Mouse (Mus musculus): ENCODE data around the gene E130308A19Rik.

Gene E130308A19Rik

DNA sequence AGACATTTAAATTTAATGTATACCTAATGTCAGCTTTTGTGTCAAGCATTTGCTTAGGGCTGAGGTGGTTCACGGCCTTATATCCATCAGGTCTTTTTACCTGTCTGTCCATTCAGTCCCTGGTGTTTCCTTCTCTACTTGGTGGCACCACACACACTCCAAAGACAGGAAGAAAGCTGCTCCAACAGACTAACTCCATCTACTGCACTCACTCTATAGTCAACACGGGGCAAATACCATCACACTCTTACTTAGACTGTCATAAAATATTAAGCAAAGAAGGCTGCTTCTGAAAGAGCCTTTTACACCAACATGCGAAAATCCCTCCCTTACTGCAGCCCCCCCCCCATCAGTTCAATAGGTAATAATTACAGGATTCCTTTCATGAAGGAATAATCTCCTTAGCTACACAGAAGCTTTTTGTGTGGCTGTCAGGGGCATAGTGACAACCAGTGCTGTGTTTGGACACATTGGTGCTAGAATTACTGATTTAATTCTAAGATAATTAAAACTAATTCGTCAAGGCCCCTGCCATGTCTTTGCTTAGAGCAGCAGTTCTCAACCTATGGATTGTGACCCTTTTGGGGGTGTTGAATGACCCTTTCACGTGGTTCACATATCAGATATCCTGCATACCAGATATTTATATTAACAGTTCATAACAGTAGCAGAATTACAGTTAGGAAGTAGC lies 101.3 kb downstream of the E130308A19Rik start:
- DNase-seq (ENCODE audit: low read depth, low spot score), result no peak

DNA sequence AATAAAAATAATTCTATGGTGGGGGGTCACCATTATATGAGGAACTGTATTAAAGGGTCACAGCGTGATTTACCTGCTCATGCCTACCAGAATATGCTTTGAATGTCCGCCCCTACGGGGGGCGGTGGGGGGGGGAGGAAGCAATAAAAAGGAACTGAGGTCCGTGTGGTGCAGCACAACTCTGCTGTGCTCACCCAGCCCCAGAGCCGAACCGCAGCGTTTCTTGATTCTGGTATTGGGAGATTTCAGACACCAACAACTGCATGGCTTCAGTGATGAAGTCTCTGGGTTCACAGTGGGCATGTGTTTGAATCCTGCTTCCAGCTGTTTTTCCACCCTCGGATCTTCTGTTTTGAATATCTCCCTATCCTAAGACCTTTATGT lies 101.9 kb downstream of the E130308A19Rik start:
- no peak for DNase-seq (ENCODE audit: low read depth, low spot score)

GRCm38 (mm10) chr4:59728839-59729238 lies 102.8 kb downstream of the E130308A19Rik start:
- no peak for DNase-seq (ENCODE audit: low read depth, low spot score)

DNA sequence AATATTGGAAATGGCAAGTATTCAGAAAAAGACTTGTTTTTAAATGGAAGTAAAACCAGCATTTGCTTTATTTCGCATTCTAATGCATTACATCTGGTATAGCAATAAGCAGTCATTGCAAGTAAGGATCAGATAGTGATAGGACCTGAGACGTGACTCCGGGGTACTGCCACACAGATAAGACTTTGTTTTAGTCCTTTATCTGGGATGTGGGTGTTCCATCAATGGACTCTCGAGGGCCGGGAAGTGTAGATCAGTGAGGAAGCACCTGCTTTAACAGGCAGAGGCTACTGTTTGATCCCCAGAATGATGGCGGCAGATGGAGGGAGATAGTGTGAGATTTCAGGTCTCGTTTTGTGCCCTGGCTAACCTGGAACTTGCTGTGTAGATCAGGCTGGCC lies 105.5 kb downstream of the E130308A19Rik start:
- no peak for DNase-seq (ENCODE audit: low read depth, low spot score)

DNA sequence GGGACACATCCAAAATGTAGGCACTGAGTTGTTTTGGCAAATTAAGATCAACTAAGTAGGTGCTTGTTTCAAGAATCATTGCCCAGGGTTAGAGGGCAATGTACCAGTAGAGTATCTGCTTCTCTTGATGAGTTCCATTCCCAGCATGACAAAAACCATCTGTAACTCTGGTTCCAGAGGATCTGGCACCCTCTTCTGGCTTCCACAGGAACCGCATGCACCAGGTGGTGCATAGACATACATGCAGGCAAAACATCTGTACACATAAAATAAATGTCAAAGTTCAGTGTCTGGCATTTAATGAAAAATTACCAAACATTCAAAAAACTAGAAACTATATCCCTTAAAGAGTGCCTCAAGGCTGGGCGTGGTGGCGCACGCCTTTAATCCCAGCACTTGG lies 113.3 kb downstream of the E130308A19Rik start:
- no peak for DNase-seq (ENCODE audit: low read depth, low spot score)

DNA sequence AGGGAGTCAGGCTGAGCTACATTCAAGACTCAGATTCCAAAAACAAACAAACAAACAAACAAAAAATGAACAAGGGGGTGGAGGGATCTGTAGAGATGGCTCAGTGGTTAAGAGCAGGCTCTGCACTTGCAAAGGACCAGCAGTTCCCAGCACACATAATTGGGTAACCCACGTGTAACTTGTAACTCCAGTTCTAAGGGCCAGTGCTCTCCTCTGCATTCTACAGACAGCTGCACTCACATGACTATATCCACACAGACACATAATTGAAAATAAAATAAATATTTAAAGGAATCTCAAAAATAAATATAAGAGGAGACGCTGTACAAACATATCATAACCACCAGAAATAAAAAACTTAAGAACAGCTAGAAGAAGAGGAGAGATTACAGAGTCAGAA lies 113.9 kb downstream of the E130308A19Rik start:
- no peak for DNase-seq (ENCODE audit: low read depth, low spot score)

DNA sequence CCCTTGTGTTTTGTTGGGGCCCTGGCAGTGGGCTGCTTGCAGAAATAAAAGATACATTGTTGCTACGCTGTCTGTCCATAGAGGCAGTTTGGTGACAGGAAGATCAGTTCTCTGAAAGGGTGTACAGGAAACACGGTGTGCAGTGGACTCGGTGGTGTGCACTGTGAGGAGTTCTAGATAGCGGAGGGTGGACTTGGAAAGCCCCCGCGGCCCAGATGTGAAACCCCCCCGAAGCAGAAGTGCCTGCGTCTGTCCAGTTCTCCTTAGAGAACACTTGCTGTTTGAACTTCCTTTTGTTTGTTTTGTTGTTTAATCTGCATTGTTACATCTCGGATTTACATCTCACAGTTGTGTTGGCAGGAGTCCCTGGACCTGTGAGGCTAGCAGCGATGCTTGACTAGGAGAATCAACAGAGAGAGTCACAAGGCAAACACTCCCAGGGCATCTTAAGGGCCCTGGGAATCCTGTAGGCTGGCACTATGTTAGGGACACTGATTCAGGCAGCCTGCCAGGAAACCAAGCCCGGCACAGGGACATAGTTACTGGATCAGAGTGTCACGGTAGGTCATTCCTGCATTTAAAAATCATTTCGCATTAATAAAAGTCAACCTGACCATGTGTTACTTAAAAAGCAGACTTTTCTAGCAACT lies 127.6 kb downstream of the E130308A19Rik start:
- DNase-seq (ENCODE audit: low read depth, low spot score), result no peak

DNA sequence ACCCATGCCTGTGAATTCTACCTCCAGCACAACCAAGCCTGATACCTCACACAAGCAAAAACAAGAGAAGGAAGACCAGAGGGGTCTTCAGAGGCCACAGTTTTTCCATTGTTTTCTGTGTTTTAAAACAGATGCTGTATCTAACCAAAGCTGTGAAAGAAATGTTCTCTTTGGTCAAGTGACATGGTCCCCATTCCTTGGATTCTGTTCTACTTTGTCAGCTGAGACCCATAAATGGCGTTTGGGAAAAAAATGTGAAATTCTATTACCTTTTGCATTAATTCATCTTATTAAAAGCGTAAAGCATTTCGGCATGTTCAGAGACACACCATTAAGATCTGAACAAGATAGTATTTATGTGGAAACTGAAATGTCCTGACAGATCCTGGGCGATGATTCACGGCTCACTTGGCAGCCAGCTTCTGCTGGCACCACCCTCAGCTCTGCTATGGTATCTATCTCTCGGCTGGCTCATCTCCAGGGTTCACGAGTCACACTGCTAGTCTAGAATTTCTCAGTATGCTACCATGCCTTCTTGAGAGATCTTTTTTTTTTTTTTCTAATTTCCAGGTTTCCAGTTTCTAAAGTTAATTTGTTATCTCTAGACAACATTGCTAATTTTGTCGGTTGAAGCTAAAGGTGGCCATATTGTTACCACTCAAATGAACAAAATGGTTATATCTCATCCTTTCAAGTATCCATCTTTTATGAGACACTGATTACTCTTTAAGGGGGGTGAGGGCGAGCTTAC lies 130.5 kb downstream of the E130308A19Rik start:
- DNase-seq (ENCODE audit: low read depth, low spot score), result no peak

GRCm38 (mm10) chr4:59757452-59758435 lies 131.7 kb downstream of the E130308A19Rik start:
- no peak for DNase-seq (ENCODE audit: low read depth, low spot score)

DNA sequence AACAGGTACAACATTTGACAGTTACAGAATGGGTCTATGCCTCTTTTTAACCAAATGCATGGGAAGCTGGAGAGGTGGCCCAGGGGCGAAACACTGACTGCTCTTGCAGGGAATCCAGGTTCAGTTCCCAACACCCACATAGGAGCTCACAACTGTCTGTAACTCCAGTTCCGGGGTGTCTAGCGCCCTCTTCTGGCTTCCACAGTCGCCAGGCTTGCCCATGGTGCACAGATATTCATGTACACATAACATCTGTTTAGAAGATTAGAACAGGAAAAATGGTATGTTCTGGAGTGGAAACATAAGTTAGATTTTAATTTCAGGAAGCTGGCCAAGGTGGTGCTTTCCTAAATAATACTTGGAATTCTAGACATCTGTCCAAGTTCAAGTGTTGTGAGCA lies 134.0 kb downstream of the E130308A19Rik start:
- no peak for DNase-seq (ENCODE audit: low read depth, low spot score)

DNA sequence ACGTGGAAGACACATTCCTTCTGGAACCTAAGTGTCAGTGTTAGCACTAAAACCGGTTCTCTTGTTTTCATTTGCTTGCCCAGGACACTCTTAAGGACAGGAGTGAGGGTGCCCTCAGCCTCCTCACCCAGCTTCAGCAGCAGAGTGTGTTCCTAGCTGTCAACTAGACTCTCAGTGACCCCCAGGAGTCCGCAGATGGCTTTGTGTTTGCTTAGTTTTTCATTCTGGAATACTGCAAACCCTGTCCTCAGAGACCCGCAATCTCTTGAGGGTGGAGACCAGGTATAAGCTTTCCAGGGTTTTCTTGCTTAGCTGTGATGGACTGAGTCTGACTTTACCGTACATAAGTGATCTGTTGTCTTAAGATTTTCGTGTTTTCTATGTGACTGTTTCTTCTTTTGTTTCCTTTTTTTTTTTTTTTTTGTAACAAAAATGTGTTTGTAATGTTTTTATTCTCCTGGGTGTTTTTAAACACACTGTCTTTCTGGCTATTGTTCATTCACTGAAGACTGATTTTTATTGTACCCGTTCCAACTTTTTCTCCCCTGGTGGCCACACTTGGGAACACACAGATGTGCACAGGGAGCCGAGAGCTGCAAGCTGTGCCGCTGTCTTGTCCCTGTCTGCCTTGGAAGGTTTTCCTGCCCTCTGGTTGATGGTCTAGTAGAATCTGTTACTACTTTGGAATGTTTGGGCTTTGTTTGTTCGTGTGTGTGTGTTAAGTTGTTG lies 134.8 kb downstream of the E130308A19Rik start:
- DNase-seq (ENCODE audit: low read depth, low spot score), result no peak

- DNase-seq (ENCODE audit: low read depth, low spot score), result no peak
Observed at GRCm38 (mm10) chr4:59761365-59761729, 135.3 kb downstream of the E130308A19Rik start.

DNA sequence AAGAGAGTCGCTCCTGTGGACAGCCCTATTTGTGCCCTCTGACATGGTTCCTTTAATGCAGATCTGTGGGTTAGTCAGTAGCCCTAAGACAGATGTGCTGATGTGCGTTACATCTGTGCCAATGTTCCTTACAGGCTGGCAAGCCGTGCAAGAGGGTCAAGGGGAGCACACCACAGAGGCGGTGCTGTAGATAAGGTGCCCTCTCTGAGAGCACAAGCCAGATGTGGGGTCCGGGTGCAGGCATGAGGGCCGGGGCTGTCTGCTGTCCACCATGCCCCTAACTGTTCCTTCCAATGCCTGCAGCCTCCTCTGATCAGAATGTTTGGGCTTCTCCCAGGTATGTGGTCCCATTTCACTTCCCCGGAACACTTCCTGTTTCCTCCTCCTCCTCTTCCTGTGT lies 138.9 kb downstream of the E130308A19Rik start:
- no peak for DNase-seq (ENCODE audit: low read depth, low spot score)

GRCm38 (mm10) chr4:59765385-59766005 lies 139.5 kb downstream of the E130308A19Rik start:
- DNase-seq (ENCODE audit: low read depth, low spot score), result no peak

DNA sequence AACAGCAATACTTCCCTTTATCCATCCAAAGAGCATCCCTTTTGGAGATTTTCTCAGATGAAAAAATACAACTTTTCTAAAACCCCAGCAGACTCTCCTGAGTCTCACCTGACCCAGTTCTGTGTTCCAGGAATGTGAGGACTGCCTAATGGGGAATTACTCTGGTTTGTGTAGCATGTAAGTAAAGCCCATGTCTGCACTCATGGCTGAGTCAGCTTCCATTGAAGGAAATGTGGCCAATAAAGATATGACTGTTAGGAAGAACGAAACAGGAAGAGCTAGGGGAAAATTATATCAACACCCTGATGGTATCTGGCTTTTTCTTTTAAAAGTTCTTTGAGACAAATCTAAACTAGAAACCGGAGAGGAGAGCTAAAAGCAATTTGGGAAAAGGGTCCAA lies 141.7 kb downstream of the E130308A19Rik start:
- no peak for DNase-seq (ENCODE audit: low read depth, low spot score)

DNA sequence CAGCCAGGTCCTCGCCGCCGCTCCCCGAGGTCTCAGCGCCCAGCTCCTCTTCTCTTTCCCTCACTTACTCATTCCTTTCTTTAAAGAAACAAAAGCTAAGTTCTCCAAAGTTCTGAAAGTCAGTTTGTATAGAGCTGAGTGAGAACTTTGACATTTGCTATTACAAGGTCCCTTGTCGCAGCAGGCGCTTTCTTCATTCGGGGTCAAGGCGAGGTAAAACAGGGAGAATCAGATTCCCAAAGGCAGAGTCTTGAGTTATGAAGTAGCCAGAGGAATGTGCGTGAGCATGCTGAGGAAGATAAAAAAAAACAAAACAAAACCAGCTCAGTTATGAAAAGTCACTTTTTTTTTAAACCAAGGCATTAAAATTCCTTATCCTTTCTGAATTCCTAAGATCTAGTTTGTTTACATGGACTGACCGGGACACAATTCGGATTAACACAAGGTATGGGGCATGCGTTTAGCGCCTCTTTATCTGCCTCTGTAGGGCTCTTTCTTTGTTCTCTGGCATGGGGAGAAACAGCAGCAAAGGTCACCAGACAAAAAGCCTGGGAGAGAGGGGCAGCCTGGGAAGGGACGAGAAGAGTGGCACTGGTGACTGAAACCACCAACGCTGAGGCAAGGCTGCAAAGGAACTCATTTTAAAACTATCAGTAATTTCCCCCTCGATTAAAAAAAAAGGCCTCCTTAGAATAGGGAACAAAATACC lies 146.3 kb downstream of the E130308A19Rik start:
- no peak for DNase-seq (ENCODE audit: low read depth, low spot score)

DNA sequence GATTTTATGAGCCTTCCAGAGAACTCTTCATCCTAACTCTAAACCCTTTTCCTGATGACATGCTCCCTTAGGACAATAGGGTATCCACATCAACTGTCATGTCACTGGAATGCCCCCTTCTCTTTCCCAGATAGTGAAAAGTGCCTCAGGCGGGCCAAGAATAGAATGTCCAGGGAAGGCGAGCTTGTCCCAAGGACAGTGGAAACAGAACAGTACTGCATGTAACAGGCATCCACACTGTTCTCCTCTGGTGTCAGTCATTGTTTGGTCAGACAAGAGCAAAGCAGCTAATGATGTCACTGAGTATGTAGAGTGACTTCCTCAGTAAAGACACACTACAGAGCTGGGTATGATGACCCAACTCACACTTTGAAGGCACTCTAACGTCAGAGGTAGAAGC lies 151.8 kb downstream of the E130308A19Rik start:
- no peak for DNase-seq (ENCODE audit: low read depth, low spot score)

- no peak for DNase-seq (ENCODE audit: low read depth, low spot score)
Observed at GRCm38 (mm10) chr4:59780568-59780967, 154.6 kb downstream of the E130308A19Rik start.

DNA sequence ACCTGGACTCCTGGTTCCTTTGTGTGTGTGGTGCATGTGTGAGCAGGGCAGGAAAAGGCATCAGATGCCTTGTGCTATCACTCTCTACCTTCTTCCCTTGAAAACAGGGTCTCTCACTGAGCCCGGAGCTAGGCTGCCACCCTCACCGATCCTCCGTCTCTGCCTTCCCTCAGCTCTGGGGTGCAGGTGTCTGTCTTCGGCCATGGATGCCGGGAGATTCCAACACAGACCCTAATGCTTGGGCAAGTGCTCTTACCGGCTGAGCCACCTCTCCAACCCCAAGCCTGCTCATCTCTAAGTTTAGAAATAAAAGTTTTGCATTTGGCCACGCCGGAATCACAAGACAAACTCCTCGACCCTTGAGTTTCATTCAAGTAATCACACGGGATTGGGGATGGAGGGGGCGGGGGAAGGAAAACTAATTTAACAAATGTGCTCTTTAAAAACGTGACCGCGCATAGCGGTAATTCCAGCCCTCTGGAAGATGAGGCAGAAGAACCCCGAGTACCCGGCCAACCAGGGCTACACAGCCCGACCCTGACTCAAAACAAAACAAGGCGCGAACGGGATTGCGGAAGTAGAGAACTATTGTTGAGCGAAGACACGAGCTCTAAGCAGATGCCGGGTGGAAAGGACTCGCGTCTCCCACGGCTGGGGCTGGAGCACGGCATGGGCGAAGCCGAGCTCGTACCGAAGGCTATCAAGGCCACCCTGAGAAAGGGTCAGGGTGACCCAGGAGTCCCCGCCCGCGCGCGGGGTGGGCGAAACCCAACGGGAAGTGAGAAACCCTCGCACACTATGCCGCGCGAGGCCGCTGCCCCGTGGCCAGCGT lies 157.1 kb downstream of the E130308A19Rik start:
- DNase-seq (ENCODE audit: low read depth, low spot score), result peak; percentile 27

Data from retina, postnatal 7 days (tissue).